Mouse (Mus musculus) megakaryocyte-erythroid progenitor cell, adult 5-6 weeks (primary cell): Measurements from ENCODE around the gene Krt6a. TPM values are rescaled to one million over a fixed set of nuclear protein-coding genes. Genes with fewer than 3 reads are reported as not detected.

Experiments used
- ATAC-seq: replicated peaks from 2 replicates; pipeline ENCODE4 v1.8.0; 2016; ENCODE audit warnings: mild to moderate bottlenecking, inconsistent platforms; ENCODE audit not compliant: severe bottlenecking, poor library complexity, low FRiP score, low TSS enrichment
- total RNA-seq, 2 experiments: library from RNA; stranded (forward) in 1 of 2; stranded (reverse) in 1 of 2; fragments of 200-1000, 215-1000 nt in 1 of 2; fragments of >200 nt in 1 of 2; fragmentation: Nextera tagmentation in 1 of 2; gene quantifications; 2 replicates each; pipeline ENCODE4 v1.2.3; 2014 to 2017

Krt6a gene
- total RNA-seq, 2 experiments from 2014 or later: not detected

- no peak for ATAC-seq
These were observed 46.8 kb downstream of the Krt6a start, which contains the start of gene Gm5478 for GRCm38 (mm10) chr15:101647280-101647679. Gene Gm5478 (minus strand): TSS chr15:101647380.

Other genes with a start within 250 kb of the Krt6a start
- gene Krt88, start 246.6 kb downstream of the Krt6a start, total RNA-seq (2014; fragmentation: Nextera tagmentation): not detected in 2 replicates
- gene Krt88, start 246.6 kb downstream of the Krt6a start, total RNA-seq (2017): not detected in 2 replicates
- not detected in 2 replicates for gene Krt81, start 230.6 kb downstream of the Krt6a start, total RNA-seq (2014; fragmentation: Nextera tagmentation)
- gene Krt81, start 230.6 kb downstream of the Krt6a start, total RNA-seq (2017): not detected in 2 replicates
- gene Krt86, start 220.8 kb downstream of the Krt6a start, total RNA-seq (2014; fragmentation: Nextera tagmentation): not detected in 2 replicates
- gene Krt86, start 220.8 kb downstream of the Krt6a start, total RNA-seq (2017): not detected in 2 replicates
- gene Krt83, start 202.8 kb downstream of the Krt6a start, total RNA-seq (2014; fragmentation: Nextera tagmentation): not detected in 2 replicates
- gene Krt83, start 202.8 kb downstream of the Krt6a start, total RNA-seq (2017): not detected in 2 replicates
- gene Gm49425, start 177.0 kb downstream of the Krt6a start, total RNA-seq (2014; fragmentation: Nextera tagmentation): not detected in 2 replicates
- gene Gm49425, start 177.0 kb downstream of the Krt6a start, total RNA-seq (2017): not detected in 2 replicates
- gene Krt84, start 161.5 kb downstream of the Krt6a start, total RNA-seq (2014; fragmentation: Nextera tagmentation): not detected in 2 replicates
- gene Krt84, start 161.5 kb downstream of the Krt6a start, total RNA-seq (2017): not detected in 2 replicates
- not detected in 2 replicates for gene Krt82, start 143.6 kb downstream of the Krt6a start, total RNA-seq (2014; fragmentation: Nextera tagmentation)
- not detected in 2 replicates for gene Krt82, start 143.6 kb downstream of the Krt6a start, total RNA-seq (2017)
- not detected in 2 replicates for gene Krt90, start 131.4 kb downstream of the Krt6a start, total RNA-seq (2014; fragmentation: Nextera tagmentation)
- not detected in 2 replicates for gene Krt90, start 131.4 kb downstream of the Krt6a start, total RNA-seq (2017)
- not detected in 2 replicates for gene Krt75, start 120.4 kb downstream of the Krt6a start, total RNA-seq (2014; fragmentation: Nextera tagmentation)
- gene Krt75, start 120.4 kb downstream of the Krt6a start, total RNA-seq (2017): not detected in 2 replicates
- gene Gm5414, start 66.1 kb downstream of the Krt6a start, total RNA-seq (2014; fragmentation: Nextera tagmentation): not detected in 2 replicates
- gene Gm5414, start 66.1 kb downstream of the Krt6a start, total RNA-seq (2017): not detected in 2 replicates
- not detected in 2 replicates for gene Gm5478, start 46.9 kb downstream of the Krt6a start, total RNA-seq (2014; fragmentation: Nextera tagmentation)
- not detected in 2 replicates for gene Gm5478, start 46.9 kb downstream of the Krt6a start, total RNA-seq (2017)
- not detected in 2 replicates for gene Krt6b, start 14.0 kb downstream of the Krt6a start, total RNA-seq (2014; fragmentation: Nextera tagmentation)
- gene Krt6b, start 14.0 kb downstream of the Krt6a start, total RNA-seq (2017): not detected in 2 replicates
- gene Krt5, start 18.6 kb upstream of the Krt6a start, total RNA-seq (2014; fragmentation: Nextera tagmentation): not detected in 2 replicates
- not detected in 2 replicates for gene Krt5, start 18.6 kb upstream of the Krt6a start, total RNA-seq (2017)
- not detected in 2 replicates for gene Krt71, start 48.8 kb upstream of the Krt6a start, total RNA-seq (2014; fragmentation: Nextera tagmentation)
- not detected in 2 replicates for gene Krt71, start 48.8 kb upstream of the Krt6a start, total RNA-seq (2017)
- gene Krt72, start 92.2 kb upstream of the Krt6a start, total RNA-seq (2014; fragmentation: Nextera tagmentation): not detected in 2 replicates
- not detected in 2 replicates for gene Krt72, start 92.2 kb upstream of the Krt6a start, total RNA-seq (2017)
- not detected in 2 replicates for gene Krt73, start 108.0 kb upstream of the Krt6a start, total RNA-seq (2014; fragmentation: Nextera tagmentation)
- not detected in 2 replicates for gene Krt73, start 108.0 kb upstream of the Krt6a start, total RNA-seq (2017)
- not detected in 2 replicates for gene Krt2, start 123.9 kb upstream of the Krt6a start, total RNA-seq (2014; fragmentation: Nextera tagmentation)
- not detected in 2 replicates for gene Krt2, start 123.9 kb upstream of the Krt6a start, total RNA-seq (2017)
- not detected in 2 replicates for gene Krt1, start 156.5 kb upstream of the Krt6a start, total RNA-seq (2014; fragmentation: Nextera tagmentation)
- not detected in 2 replicates for gene Krt1, start 156.5 kb upstream of the Krt6a start, total RNA-seq (2017)
- not detected in 2 replicates for gene Krt77, start 175.4 kb upstream of the Krt6a start, total RNA-seq (2014; fragmentation: Nextera tagmentation)
- not detected in 2 replicates for gene Krt77, start 175.4 kb upstream of the Krt6a start, total RNA-seq (2017)
- not detected in 2 replicates for gene Krt76, start 198.6 kb upstream of the Krt6a start, total RNA-seq (2014; fragmentation: Nextera tagmentation)
- gene Krt76, start 198.6 kb upstream of the Krt6a start, total RNA-seq (2017): not detected in 2 replicates
- not detected in 2 replicates for gene Krt4, start 230.4 kb upstream of the Krt6a start, total RNA-seq (2014; fragmentation: Nextera tagmentation)
- not detected in 2 replicates for gene Krt4, start 230.4 kb upstream of the Krt6a start, total RNA-seq (2017)
- gene Krt79, start 246.0 kb upstream of the Krt6a start, total RNA-seq (2014; fragmentation: Nextera tagmentation): not detected in 2 replicates
- gene Krt79, start 246.0 kb upstream of the Krt6a start, total RNA-seq (2017): not detected in 2 replicates